Mouse (Mus musculus): ENCODE measurements at regions not wholly inside any gene's neighbourhood (a gene's known extent, or its start where the extent isn't known, plus 50 kb on each side); places are given as distances from the start of the nearest gene placed in this dataset.

DNA sequence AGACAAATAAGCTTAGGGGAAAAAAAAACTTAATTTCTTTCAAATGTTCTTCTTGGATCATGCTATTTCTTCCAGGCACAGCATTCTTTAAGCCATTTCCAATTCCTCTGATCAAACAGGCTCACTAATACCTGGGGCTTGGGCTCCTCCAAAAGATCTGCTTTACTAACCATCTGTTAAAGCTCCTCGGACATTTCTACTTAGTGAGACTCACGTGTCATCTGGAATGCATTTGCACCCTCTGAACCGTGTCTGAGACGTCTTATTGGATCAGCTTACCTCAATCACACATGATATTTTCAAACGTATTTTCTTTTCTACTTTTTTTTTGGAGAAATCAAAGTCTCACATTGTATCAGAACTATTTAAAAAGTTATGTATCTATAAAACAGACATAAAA lies 132.4 kb downstream of the Npr3 start:
- DNase-seq (ENCODE audit: low spot score), result no peak

DNA sequence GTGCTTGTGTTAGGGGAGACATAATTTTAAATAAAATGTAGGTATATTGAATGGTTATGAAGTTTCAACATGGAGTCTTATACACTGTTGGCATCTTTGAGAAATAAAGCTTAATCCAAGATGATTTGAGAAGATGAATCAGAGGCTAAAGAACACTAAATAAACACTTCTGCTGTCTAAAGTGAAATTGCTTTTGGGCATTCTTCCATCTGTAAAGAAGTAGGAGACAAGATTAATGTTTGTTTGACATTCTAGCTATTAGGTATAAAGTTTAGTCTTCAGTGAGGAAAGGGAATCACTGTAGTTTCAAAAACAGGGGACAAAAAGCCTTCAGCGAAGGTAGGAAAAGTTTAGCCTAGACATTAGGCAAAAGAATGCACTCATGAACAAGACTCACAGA lies 136.5 kb downstream of the Npr3 start:
- no peak for DNase-seq (ENCODE audit: low spot score)

DNA sequence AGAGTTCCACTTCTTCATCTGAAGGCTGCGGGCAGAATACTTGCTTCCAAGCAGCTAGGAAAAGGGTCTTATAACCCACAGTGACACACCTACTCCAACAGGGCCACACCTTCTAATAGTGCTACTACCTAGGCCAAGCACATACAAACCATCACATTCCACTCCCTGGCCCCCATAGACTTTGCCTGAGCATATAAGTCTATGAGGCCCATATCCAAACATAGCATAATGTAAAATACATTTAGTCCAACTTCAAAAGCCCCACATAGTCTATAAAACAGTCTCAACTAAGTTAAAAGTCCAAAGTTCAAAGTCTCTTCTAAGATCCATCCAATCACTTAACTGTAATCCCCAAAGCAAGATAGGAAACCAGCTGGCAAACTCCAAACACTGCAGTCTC lies 149.1 kb downstream of the Npr3 start:
- DNase-seq (ENCODE audit: low spot score), result no peak

DNA sequence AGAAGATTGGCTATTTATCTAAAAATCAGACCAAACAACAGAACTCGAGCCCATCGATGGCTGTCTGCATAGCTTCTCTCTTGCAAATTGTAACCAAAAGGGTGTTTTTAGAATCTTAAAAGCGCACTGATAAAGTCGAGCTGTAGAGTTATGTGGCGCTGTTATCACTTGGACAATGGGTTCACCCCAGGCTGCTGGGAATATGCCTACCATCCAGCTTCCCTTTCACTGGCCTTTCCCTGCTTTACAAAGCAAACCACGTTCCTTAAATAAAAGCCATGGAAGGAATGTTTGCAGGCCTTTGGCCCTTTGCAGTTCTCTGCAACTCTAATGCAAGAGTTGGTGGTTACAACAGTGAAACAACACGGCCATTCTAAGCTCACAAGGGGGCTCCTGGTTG lies 150.3 kb downstream of the Npr3 start:
- no peak for DNase-seq (ENCODE audit: low spot score)

DNA sequence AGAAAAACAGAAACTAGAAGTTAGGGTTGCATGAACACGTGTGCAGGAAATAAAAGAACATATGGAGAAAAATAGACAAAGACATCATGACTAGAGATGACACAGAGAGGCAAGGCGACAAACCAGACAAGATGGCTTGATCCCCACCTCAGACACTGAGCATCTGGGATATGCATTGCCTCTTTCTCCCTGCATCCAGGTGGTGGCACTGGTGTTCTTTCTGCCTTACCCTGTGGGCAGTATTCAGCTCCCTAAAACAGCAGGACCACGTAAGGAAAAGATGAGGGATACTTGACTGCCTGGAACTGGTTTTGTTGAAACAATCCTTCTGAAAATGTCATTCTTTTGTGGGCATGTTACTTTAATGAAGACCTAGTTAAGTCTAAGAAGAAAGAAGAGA lies 153.9 kb downstream of the Npr3 start:
- no peak for DNase-seq (ENCODE audit: low spot score)

DNA sequence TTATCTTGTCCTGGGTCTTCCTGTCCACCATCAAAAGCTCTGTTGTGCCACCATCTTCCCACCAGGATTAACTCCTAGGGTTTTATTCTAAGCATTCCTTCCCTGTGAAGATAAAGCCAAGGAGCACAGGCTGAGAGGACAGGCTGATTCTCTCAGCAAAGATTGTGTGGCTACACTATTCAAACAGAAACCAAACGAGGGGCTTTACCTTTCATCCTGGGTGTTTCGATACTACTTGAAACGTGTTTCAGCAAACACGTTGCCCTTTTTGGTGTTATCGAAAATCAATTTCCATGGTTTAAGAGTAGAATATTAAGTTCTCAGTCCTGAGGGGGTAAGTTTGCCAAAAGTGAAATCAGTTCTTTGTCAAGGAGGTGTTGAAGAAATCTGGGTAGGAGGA lies 156.2 kb downstream of the Npr3 start:
- no peak for DNase-seq (ENCODE audit: low spot score)

DNA sequence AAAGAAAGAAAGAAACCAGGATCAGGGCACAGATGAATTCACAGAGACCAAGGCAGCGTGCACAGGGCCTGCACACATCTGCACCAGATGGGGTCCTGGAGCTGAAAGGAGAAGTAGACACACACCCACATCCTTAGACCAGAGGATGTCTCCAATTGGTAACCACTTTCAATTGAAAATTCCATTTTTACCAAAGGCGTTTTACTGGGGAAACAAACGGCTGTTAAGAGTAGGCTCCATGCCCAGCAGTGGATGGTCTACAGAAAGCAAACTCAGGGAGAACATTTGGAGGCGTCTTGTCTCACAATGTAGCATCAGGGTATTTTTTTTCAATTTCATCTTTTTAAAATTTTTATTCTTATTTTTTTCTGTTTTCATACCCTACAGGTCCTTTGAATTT lies 157.6 kb downstream of the Npr3 start:
- DNase-seq (ENCODE audit: low spot score), result no peak

DNA sequence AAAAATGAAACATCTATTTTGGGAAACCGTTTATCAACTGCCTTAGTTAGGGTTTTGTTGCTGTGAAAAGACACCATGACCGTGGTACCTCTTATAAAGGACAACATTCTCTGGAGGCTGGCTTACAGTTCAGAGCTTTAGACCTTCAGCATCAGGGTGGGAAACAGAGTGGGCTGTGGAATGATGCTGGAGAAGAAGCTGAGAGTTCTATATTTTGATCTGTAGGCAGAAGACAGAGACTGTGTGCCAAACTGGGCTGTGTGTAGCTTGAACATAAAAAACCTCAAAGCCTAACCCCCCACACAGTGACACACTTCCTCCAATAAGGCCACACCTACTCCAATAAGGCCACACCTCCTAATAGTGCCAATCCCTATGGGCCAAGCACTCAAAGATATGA lies 158.8 kb downstream of the Npr3 start:
- DNase-seq (ENCODE audit: low spot score), result no peak

DNA sequence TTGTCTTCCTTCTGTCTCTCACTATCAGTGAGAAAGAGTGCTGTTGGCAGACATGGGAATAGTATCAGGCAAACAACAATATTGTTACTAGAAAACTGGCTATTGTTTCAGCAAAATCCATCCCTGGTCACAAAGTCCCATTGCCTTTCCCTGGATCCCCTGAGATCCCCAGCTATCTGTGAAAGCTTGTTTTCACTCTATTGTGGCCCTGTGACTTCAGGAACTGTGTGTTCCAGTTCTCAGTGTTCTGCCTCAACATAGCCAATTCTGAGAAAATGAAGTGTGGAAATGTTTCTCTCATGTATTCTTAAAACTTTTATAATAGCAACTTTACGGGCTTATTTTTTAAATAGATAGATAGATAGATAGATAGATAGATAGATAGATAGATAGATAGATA lies 160.3 kb downstream of the Npr3 start:
- DNase-seq (ENCODE audit: low spot score), result no peak

DNA sequence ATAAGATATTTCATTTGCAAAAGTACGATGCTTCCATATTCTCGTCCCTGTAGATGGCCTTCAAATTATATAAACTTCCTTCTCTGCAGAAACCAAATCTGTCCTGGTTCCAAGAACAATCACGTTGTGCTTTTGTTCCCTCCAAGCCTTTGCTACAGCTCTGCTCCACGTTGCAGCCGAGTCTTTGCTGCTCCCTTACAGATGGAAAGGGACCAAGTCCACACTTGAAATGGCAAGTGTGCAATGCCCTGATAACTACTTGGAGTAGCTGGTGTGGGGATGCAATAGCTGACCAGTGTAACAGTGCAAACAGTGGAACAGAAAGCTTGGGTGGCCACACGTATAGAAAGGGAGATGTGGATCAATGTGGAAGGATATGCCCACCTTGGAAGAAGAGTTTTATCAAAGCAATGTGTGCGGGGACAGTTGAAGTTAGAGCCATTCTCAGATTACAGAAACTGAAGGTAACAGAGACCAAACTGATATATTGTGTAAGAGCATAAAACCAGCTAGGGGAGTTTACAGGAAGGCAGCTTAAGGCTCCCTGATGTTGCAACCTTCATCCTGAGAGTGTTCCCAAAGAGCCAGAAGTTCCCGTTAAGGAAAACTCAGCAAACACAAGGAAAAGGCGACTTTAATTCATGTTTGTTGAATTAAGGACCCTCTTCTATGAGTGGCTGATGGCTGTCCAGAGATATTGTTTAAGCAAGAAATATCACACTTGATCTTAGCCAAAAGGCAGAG lies 161.3 kb downstream of the Npr3 start:
- DNase-seq (ENCODE audit: low spot score), result no peak

DNA sequence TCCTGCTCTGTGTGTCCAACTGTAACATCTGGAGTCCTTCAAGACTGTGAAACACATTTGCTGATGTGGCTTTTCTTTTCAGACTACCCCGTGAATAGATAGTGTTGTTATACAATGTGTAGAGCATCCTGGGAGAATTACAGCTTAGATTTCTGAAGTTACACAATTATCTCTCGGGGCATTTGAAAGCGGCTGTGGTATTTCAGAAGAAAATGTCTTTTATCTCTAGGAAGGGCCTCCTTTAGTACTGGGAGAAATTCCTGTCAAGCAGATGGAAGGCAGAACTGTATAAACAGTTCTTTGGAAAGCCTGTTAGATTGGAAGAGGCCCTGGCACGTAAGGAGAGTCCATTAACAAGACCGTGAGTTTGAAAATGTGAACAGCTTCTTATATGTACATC lies 162.2 kb downstream of the Npr3 start:
- DNase-seq (ENCODE audit: low spot score), result no peak

DNA sequence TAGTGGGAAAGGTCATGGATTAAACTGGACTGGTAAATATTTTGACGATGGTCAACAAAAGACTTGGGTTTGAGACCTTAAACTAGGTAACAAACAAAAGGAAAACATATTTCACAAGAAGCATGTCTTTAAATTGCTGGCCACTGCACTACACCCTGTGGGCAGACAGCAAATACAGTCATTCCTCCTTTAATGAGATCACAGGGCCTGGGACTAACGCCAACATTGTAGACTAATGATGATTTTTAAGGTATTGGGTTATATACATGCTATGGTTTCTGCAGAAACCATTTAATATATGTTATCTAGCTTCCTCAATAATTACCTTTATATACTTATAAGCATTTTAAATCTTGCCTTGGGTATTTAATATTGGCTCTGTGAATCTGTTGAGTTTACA lies 162.8 kb downstream of the Npr3 start:
- DNase-seq (ENCODE audit: low spot score), result no peak

DNA sequence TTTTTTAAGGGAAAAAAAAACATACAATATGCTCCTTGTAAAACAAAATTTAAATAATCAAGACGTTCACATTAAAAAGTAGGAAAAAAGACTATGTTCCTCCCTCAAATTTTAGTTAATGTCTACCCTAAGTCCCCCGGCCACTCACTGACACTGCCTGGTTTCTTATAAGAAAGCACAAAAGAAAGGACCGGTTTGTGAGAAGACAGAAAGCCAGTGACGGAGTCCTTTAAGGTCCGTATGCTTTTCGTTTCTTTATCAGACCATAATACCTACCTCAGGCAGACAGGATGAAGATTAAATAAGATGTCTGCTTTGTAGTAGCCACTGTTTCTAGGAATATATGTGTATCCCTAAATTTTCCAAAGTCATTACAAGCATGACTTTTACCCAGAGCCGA lies 164.3 kb downstream of the Npr3 start:
- no peak for DNase-seq (ENCODE audit: low spot score)

DNA sequence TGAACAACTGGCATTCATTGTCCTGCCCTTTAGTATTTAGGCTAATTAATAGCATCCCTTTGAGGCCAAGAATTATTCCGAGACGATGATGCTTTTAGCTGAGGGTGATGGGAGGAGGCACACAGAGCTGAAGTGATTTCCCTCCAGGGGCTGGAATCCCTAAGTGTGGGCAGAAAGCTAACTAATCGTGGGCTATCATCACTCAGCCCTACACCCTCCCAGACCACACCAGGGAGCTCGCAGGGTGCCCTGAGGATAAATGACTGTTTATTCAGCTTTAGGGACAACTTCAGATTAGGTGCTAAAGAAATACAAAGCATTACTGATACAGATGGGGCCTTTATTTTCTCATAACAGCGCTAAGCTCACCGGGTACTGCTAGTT lies 164.7 kb downstream of the Npr3 start:
- no peak for DNase-seq (ENCODE audit: low spot score)

DNA sequence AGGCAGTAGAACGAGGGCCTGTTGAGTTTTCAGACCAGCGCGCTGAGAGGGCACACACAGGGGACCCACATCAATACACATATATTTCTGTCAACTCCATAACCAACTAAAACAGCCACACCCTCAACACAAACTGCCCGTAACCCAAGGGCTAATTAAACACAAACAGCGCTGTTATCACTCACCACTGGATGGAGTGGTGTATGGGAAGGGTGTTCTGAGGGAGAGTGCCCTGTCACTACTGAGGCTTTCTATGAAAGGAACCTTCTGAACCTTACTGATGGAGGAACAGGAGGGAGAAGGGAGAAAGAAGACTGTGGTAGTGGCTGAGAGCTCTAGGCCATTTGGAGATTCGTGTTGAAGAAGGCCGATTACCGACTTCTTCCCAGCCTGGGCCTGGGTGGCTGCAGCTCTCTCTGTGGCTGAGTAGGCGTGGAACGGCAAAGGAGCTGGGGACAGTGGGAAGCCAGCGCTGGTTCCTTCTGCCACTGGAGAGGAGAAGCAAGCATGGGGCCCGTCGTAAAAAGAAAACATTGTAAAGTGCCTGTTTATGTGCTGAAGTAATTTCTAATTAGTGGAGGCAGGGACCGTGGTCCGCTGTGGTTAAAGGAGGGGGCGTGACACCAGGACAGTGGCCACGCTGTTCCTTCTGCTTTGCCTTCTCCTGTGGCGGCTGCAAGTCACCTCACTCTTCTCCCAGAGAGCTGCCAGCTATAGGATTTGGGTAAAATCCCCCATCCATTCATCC lies 165.3 kb downstream of the Npr3 start:
- no peak for DNase-seq (ENCODE audit: low spot score)

DNA sequence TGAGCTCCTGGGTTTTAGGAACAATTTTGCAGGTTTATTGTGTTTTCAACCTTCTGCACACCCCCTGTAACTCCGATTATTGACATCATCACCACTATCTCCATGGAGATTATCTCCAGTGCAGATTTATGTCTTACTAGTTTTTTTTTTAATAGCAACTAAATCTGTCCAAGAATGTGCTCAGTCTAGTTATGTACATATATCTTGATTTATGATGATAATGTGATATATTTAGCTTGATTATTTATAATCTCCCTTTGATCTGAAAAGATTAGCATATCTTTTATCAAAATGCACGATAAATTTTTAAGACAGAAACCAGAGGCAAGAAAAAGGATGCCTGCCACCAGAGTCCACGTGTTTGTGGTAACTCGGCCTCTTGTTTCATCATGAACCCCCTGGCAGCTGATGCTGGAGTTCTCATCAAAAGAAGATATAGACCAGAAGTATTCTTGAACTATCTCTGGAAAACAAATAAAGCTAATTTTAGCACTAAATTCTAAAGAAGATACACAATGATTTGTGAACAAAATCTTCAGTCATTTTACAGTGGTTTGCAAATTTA lies 169.6 kb downstream of the Npr3 start:
- DNase-seq (ENCODE audit: low spot score), result no peak

DNA sequence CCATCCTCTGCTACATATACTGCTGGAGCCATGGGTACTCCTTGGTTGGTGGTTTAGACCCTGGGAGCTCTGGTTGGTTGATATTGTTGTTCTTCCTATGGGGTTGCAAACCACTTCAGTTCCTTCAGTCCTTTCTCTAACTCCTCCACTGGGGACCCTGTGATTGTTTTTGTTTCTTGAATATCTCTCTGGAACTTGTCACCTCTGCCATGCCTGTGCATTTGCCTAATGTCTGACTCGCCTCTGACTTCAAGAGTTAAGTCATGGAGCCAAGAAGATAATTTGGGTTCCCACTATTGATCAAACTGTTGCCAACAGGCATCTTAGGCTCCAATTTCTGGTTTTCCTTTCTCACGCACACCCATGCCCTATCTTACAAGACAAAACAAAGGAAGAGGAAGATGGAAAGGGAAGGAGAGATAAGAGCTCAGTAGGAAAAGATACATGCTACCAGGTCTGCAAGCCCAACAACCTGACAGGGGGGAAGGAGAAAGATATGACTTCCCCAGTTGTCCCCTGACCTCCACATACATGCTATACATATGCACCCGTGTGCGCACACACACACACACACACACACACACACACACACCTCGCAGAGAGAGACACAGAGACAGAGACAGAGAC lies 172.3 kb downstream of the Npr3 start:
- DNase-seq (ENCODE audit: low spot score), result no peak

DNA sequence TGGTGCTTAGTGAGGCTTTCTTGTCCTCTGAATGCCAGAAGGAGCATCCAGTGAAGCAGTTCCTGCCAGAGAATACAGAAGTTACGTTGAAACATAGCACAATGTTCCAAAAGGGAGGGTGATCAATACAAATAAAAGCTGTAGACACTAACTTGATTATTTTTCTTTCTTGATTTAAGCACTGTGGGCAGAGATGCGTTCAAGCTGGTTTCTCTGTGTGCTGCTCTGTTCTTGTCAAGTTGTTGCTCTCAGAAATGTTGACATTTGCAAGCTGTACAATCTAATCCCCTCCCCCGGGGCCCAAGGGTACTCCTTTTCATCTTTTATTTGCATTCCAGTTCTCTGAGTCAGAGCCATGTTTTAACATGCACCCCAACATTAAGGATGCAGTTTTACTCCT lies 177.7 kb downstream of the Npr3 start:
- DNase-seq (ENCODE audit: low spot score), result no peak

DNA sequence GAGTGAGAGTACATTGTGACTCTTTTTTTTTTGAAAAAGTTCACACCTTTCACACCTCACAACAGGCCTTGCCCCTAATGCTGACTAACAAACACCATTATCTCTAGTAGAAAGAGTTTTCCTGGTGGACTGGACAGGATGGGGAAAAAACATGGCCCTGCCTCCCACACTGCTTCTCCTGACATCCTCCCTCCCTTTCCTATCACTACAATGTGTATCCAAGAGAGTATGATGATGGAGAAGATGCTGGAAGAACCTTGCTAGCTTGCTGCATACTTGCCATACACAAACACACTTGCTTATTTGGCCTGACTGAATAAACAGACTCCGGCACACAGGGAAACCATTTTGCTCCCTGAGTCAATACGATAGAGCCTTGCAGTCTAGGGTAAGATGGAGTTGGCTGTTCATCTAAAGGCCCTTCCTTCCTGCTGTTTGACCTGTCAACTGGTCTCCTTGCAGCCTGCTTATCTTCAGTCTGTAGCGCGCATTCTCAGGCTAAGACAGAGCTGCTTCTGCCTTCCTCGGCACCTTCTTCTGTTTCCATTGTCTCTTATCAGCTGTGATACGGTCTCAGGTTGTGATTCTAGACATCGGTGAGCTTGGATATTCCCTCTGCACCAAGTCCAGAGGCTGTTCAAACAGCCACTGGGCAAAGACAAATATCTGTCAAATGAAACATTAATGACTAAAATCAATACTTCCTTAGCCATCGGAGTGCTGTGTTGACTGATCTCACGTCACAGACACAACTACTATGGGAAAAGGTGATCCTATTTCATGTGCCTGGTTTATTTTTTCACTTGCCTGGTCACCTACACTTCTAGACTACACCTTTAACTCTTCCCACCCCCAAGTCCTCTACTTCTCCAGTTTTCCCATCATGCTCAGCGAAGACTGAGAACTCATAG lies 181.2 kb downstream of the Npr3 start:
- no peak for DNase-seq (ENCODE audit: low spot score)

DNA sequence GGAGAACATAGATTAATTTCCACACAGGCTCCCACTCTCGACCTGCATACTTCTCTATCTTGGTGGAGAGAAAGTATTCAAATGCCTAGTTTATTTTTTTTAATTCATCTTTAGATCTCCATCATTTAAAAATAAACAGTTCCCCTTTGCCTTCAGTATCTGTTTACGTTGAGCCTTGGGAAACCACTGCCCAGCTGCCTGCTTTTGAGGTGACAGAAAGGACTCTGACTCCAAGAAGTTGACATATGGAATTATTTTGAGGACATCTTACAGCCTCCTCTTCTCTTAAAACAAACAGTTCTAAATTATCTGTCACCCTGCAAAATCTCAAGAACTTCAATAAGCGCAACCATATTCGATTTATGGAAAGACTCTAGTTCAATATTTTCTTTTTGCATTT lies 186.4 kb downstream of the Npr3 start:
- no peak for DNase-seq (ENCODE audit: low spot score)

DNA sequence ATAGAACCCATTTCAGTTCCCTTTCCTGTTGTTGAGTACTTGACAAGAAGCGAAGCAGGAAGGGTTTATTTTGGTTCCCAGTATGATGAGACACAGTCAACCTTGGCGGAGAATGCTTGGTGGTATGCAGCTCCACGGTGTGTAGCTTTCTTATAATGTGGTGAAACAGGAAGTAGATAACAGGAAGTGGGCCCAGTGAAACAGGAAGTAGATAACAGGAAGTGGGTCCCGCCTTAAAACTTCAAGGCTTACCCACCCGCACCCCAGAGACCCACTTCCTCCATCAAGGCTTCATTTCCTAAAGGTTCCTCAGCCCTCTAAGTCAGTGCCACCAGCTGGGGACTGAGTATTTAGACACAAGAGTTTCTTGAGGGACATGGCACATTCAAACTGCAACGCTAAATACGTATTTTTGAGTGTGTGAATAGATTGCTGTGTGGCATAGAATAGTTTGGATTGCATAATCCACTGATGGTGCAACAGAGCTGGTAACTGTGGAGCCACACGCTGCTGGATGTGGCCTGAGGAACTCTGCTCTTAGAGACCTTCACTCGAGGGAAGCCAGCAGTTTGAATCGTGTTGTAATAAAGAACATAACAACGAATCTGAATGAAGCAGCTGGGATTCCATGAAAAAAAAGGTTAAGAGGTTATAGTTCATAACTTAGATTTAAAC lies 190.8 kb downstream of the Npr3 start:
- no peak for DNase-seq (ENCODE audit: low spot score)
